Mouse (Mus musculus): ENCODE data around the gene Gm10135. TPM values are rescaled to one million over a fixed set of nuclear protein-coding genes. Genes with fewer than 3 reads are reported as not detected.

Gm10135 gene
- polyA plus RNA-seq, 1 experiment from 2014 or later = not detected

GRCm38 (mm10) chr5:72994928-72995327 lies 20.4 kb upstream of the Gm10135 start:
- ATAC-seq (replicated peaks; ENCODE audit: low FRiP score, low read depth) (no peak), DNase-seq (ENCODE audit: low spot score) (no peak)
- no peaks in the 10 kb centered on the region for H3K27me3 ChIP-seq (ENCODE audit: insufficient read depth, low read length)
- no peak overlapping the region for H3K4me2 ChIP-seq (ENCODE audit: low read length)
- no peak for TF ChIP-seq CTCF (IDR thresholded peaks at IDR 0.05; ENCODE audit: low read depth)
- no peak overlapping the region for H3K27ac ChIP-seq
- 60% methylated on average over 2 of the region's 2 CpGs for WGBS
- 0 out of 2 replicates have a peak, but pooled peaks cover 2% of the 10 kb centered on the region for H3K4me1 ChIP-seq (replicated peaks; ENCODE audit: insufficient read depth, low read length)
- no peaks in the 10 kb centered on the region for H3K36me3 ChIP-seq (ENCODE audit: insufficient read depth, low read length)
- H3K4me3 ChIP-seq (replicated peaks; ENCODE audit: low read depth, low read length) = no peak overlapping the region
- H3K9ac ChIP-seq (ENCODE audit: low read depth, low read length) = no peak overlapping the region
- H3K9me3 ChIP-seq (replicated peaks; ENCODE audit: low read length) = no peaks in the 10 kb centered on the region

GRCm38 (mm10) chr5:72994424-72994823 lies 19.9 kb upstream of the Gm10135 start:
- H3K9ac ChIP-seq (ENCODE audit: low read depth, low read length) = no peak overlapping the region
- DNase-seq (ENCODE audit: low spot score) = no peak
- no peaks in the 10 kb centered on the region for H3K9me3 ChIP-seq (replicated peaks; ENCODE audit: low read length)
- H3K36me3 ChIP-seq (ENCODE audit: insufficient read depth, low read length) = no peaks in the 10 kb centered on the region
- 48% methylated on average over 8 of the region's 8 CpGs for WGBS
- 0 out of 2 replicates have a peak, but pooled peaks cover 3% of the 10 kb centered on the region for H3K4me1 ChIP-seq (replicated peaks; ENCODE audit: insufficient read depth, low read length)
- TF ChIP-seq CTCF (IDR thresholded peaks at IDR 0.05; ENCODE audit: low read depth) = no peak
- no peaks in the 10 kb centered on the region for H3K27me3 ChIP-seq (ENCODE audit: insufficient read depth, low read length)
- no peak overlapping the region for H3K4me3 ChIP-seq (replicated peaks; ENCODE audit: low read depth, low read length)
- no peak overlapping the region for H3K27ac ChIP-seq
- no peak for ATAC-seq (replicated peaks; ENCODE audit: low FRiP score, low read depth)
- no peak overlapping the region for H3K4me2 ChIP-seq (ENCODE audit: low read length)

- Histone ChIP-seq H3K4me3 (replicated peaks; ENCODE audit: low read depth, low read length) (no peak overlapping the region), H3K27me3 (ENCODE audit: insufficient read depth, low read length) (no peaks in the 10 kb centered on the region), H3K4me2 (ENCODE audit: low read length) (no peak overlapping the region), H3K27ac (no peak overlapping the region), H3K4me1 (replicated peaks; ENCODE audit: insufficient read depth, low read length) (0 out of 2 replicates have a peak, but pooled peaks cover 3% of the 10 kb centered on the region), H3K36me3 (ENCODE audit: insufficient read depth, low read length) (no peaks in the 10 kb centered on the region), H3K9ac (ENCODE audit: low read depth, low read length) (no peak overlapping the region), H3K9me3 (replicated peaks; ENCODE audit: low read length) (no peaks in the 10 kb centered on the region)
- TF ChIP-seq CTCF (IDR thresholded peaks at IDR 0.05; ENCODE audit: low read depth) = no peak
- no peak for DNase-seq (ENCODE audit: low spot score)
- WGBS = 92% methylated on average over 1 of the region's 1 CpGs
- ATAC-seq (replicated peaks; ENCODE audit: low FRiP score, low read depth) = no peak
Observed at GRCm38 (mm10) chr5:72992474-72992873, 18.0 kb upstream of the Gm10135 start.

GRCm38 (mm10) chr5:72989756-72990155 lies 15.3 kb upstream of the Gm10135 start:
- no peak for TF ChIP-seq CTCF (IDR thresholded peaks at IDR 0.05; ENCODE audit: low read depth)
- Histone ChIP-seq H3K27me3 (ENCODE audit: insufficient read depth, low read length) (no peaks in the 10 kb centered on the region), H3K4me1 (replicated peaks; ENCODE audit: insufficient read depth, low read length) (0 out of 2 replicates have a peak, but pooled peaks cover 3% of the 10 kb centered on the region), H3K27ac (no peak overlapping the region), H3K4me3 (replicated peaks; ENCODE audit: low read depth, low read length) (no peak overlapping the region), H3K4me2 (ENCODE audit: low read length) (no peak overlapping the region), H3K9me3 (replicated peaks; ENCODE audit: low read length) (no peaks in the 10 kb centered on the region), H3K36me3 (ENCODE audit: insufficient read depth, low read length) (no peaks in the 10 kb centered on the region), H3K9ac (ENCODE audit: low read depth, low read length) (no peak overlapping the region)
- no peak for DNase-seq (ENCODE audit: low spot score)
- no peak for ATAC-seq (replicated peaks; ENCODE audit: low FRiP score, low read depth)
- whole genome bisulfite sequencing = 56% methylated on average over 8 of the region's 8 CpGs

GRCm38 (mm10) chr5:72987786-72988185 lies 13.3 kb upstream of the Gm10135 start:
- no peak overlapping the region for H3K27ac ChIP-seq
- H3K36me3 ChIP-seq (ENCODE audit: insufficient read depth, low read length) = no peaks in the 10 kb centered on the region
- H3K9me3 ChIP-seq (replicated peaks; ENCODE audit: low read length) = no peaks in the 10 kb centered on the region
- 0 out of 2 replicates have a peak, but pooled peaks cover 3% of the 10 kb centered on the region for H3K4me1 ChIP-seq (replicated peaks; ENCODE audit: insufficient read depth, low read length)
- H3K4me3 ChIP-seq (replicated peaks; ENCODE audit: low read depth, low read length) = no peak overlapping the region
- no peak for TF ChIP-seq CTCF (IDR thresholded peaks at IDR 0.05; ENCODE audit: low read depth)
- no peak for ATAC-seq (replicated peaks; ENCODE audit: low FRiP score, low read depth)
- H3K4me2 ChIP-seq (ENCODE audit: low read length) = no peak overlapping the region
- WGBS = 91% methylated on average over 7 of the region's 7 CpGs
- no peak for DNase-seq (ENCODE audit: low spot score)
- no peak overlapping the region for H3K9ac ChIP-seq (ENCODE audit: low read depth, low read length)
- no peaks in the 10 kb centered on the region for H3K27me3 ChIP-seq (ENCODE audit: insufficient read depth, low read length)

- Histone ChIP-seq H3K4me3 (replicated peaks; ENCODE audit: low read depth, low read length) (no peak overlapping the region), H3K27ac (no peak overlapping the region), H3K27me3 (ENCODE audit: insufficient read depth, low read length) (no peaks in the 10 kb centered on the region), H3K4me2 (ENCODE audit: low read length) (no peak overlapping the region), H3K9me3 (replicated peaks; ENCODE audit: low read length) (no peaks in the 10 kb centered on the region), H3K4me1 (replicated peaks; ENCODE audit: insufficient read depth, low read length) (no peaks in the 10 kb centered on the region), H3K36me3 (ENCODE audit: insufficient read depth, low read length) (0 out of 2 replicates have a peak, but pooled peaks cover 6% of the 10 kb centered on the region), H3K9ac (ENCODE audit: low read depth, low read length) (no peak overlapping the region)
- WGBS = 5% methylated on average over 2 of the region's 2 CpGs
- peak; percentile 97 for TF ChIP-seq CTCF (IDR thresholded peaks at IDR 0.05; ENCODE audit: low read depth)
- ATAC-seq (replicated peaks; ENCODE audit: low FRiP score, low read depth) (no peak), DNase-seq (ENCODE audit: low spot score) (peak; percentile 86)
Observed at GRCm38 (mm10) chr5:72984091-72984490, 9.6 kb upstream of the Gm10135 start.

- no peaks in the 10 kb centered on the region for H3K4me1 ChIP-seq (replicated peaks; ENCODE audit: insufficient read depth, low read length)
- no peak for TF ChIP-seq CTCF (IDR thresholded peaks at IDR 0.05; ENCODE audit: low read depth)
- no peak overlapping the region for H3K9ac ChIP-seq (ENCODE audit: low read depth, low read length)
- no peaks in the 10 kb centered on the region for H3K9me3 ChIP-seq (replicated peaks; ENCODE audit: low read length)
- no peak overlapping the region for H3K27ac ChIP-seq
- no peaks in the 10 kb centered on the region for H3K27me3 ChIP-seq (ENCODE audit: insufficient read depth, low read length)
- no peak overlapping the region for H3K4me2 ChIP-seq (ENCODE audit: low read length)
- H3K36me3 ChIP-seq (ENCODE audit: insufficient read depth, low read length) = peaks cover 27% of the 10 kb centered on the region
- 81% methylated on average over 4 of the region's 4 CpGs for WGBS
- no peak for ATAC-seq (replicated peaks; ENCODE audit: low FRiP score, low read depth)
- no peak overlapping the region for H3K4me3 ChIP-seq (replicated peaks; ENCODE audit: low read depth, low read length)
- no peak for DNase-seq (ENCODE audit: low spot score)
Observed at GRCm38 (mm10) chr5:72976539-72976938, 2.0 kb upstream of the Gm10135 start.

Measured in kidney, postnatal 0 days (tissue).